Mouse (Mus musculus) kidney, embryonic 15.5 days (tissue): ENCODE measurements around the gene Olfr948. TPM values are rescaled to one million over a fixed set of nuclear protein-coding genes. Genes with fewer than 3 reads are reported as not detected.

Experiments
- ATAC-seq: fragments of 200-750 bp; cut with Nextera tagmentation; replicated peaks from 2 replicates; pipeline ENCODE4 v1.8.0; 2017; ENCODE audit warnings: moderate TSS enrichment; ENCODE audit not compliant: low FRiP score
- H3K27ac ChIP-seq: fragments of 300-500 bp; sonication (generic); 2 replicates; pipeline ENCODE4 v1.5.1; 2015; ENCODE audit warnings: mild to moderate bottlenecking, inconsistent platforms
- H3K27me3 ChIP-seq: fragments of 300-500 bp; sonication (generic); 2 replicates; pipeline ENCODE4 v1.6.1; 2015; ENCODE audit warnings: inconsistent platforms
- H3K36me3 ChIP-seq: fragments of 300-500 bp; sonication (generic); 2 replicates; pipeline ENCODE4 v1.6.1; 2015; ENCODE audit warnings: inconsistent platforms
- H3K4me1 ChIP-seq: fragments of 300-500 bp; sonication (generic); 2 replicates; pipeline ENCODE4 v1.6.1; 2015; ENCODE audit warnings: inconsistent platforms
- H3K4me2 ChIP-seq: fragments of 300-500 bp; sonication (generic); 2 replicates; pipeline ENCODE4 v1.6.1; 2015; ENCODE audit warnings: moderate library complexity, mild to moderate bottlenecking, inconsistent platforms
- H3K4me3 ChIP-seq: fragments of 300-500 bp; sonication (generic); replicated peaks from 2 replicates; pipeline ENCODE4 v1.5.1; 2015; ENCODE audit warnings: mild to moderate bottlenecking, inconsistent platforms
- H3K9ac ChIP-seq: fragments of 300-500 bp; sonication (generic); 2 replicates; pipeline ENCODE4 v1.6.1; 2015; ENCODE audit warnings: mild to moderate bottlenecking, inconsistent platforms
- H3K9me3 ChIP-seq: fragments of 300-500 bp; sonication (generic); replicated peaks from 2 replicates; pipeline ENCODE4 v1.6.1; 2016; ENCODE audit warnings: inconsistent platforms
- WGBS: fragments of 180-500 bp; shearing (Covaris S2); methylation state at CpG from one replicate; pipeline ENCODE4 v1.1.7; 2015; ENCODE audit warnings: mixed read lengths; 5-methylcytosine and 5-hydroxymethylcytosine counted together
- polyA plus RNA-seq: library from polyadenylated mRNA; unstranded; fragments of >200 nt; fragmentation: Nextera tagmentation; extraction: Ambion mirVana; gene quantifications from 2 replicates; pipeline ENCODE4 v1.2.1, GENCODE M21; 2015

The Olfr948 gene
- polyA plus RNA-seq: not detected in 2 replicates

DNA sequence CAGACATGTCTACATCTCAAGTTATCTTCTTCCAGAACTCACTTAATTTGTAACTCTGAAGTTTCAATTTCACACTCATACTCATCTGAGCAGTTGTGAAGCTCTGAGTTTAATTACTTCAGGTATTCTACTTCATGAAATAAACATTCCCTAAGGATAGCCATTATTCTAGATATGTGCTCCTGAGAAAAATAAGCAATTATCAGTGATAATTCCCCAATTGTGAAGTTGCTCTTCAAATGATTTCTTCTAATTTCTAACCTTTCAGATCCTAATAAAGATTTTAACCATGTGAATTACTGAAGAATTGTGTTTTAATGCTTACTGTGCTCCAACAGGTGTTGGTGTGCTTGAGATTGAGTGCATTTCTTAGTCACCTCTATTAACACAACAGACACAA is at the start of gene Olfr948:
TSS of gene Olfr948 (minus strand) at position 101 of the 400 bp plus-strand sequence.
- no peak for ATAC-seq
- Histone ChIP-seq H3K27ac (no peak within 1 kb of the TSS), H3K9me3 (no peaks in the 10 kb centered on the region), H3K27me3 (no peaks in the 10 kb centered on the region), H3K4me2 (no peak within 1 kb of the TSS), H3K9ac (no peak within 1 kb of the TSS), H3K36me3 (no peaks in the 10 kb centered on the region), H3K4me3 (no peak within 1 kb of the TSS), H3K4me1 (no peaks in the 10 kb centered on the region)

DNA sequence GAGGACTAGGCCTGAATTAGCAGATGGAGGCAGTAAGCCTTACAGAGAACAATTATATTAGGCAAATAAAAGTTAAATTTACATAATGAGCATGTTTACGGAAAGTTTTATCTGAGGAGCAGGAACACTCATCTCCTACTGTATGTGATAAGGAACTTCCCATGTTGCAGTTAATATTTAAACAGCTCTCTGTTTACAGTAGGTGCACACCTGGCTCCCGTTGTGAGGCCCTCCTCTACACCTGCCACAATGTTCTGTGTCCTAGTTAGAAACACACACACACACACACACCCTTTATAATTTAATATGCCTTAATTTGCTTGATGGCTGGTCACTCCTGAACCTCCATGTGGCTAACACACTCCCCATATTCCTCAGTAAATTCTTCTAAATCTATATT is 38.7 kb downstream of the Olfr948 start:
- no peak overlapping the region for H3K27ac ChIP-seq
- no peak for ATAC-seq
- no peak overlapping the region for H3K9ac ChIP-seq
- no peak overlapping the region for H3K4me3 ChIP-seq
- H3K9me3 ChIP-seq: no peaks in the 10 kb centered on the region
- H3K4me1 ChIP-seq: no peaks in the 10 kb centered on the region
- no peaks in the 10 kb centered on the region for H3K27me3 ChIP-seq
- no peaks in the 10 kb centered on the region for H3K36me3 ChIP-seq
- no peak overlapping the region for H3K4me2 ChIP-seq
- WGBS: 73% methylated on average over 2 of the region's 2 CpGs

DNA sequence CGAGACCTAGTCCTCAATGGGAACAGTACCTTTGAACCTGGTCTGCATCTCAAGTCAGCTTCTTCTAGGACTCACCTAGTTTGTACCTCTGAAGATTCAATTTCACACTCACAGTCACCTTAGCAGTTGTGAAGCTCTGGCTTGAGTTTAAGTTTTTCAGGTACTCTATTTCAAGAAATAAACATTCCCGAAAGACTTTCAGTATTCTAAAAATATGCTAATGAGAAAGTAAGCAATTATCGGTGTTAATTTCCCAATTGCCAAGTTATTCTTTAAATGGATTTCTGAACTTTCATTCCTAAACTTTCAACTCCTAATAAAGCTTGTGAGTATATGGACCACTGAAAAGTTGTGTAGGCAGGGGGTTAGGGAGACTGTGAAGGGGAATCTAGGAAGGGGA is 49.1 kb downstream of the Olfr948 start, which contains the start of gene Olfr945:
TSS of gene Olfr945 (minus strand) at position 101 of the 400 bp plus-strand sequence.
- H3K27ac ChIP-seq: no peak within 1 kb of the TSS
- no peaks in the 10 kb centered on the region for H3K4me1 ChIP-seq
- ATAC-seq: no peak
- H3K9me3 ChIP-seq: no peaks in the 10 kb centered on the region
- H3K27me3 ChIP-seq: no peaks in the 10 kb centered on the region
- no peak within 1 kb of the TSS for H3K4me2 ChIP-seq
- no peak within 1 kb of the TSS for H3K9ac ChIP-seq
- H3K4me3 ChIP-seq: no peak within 1 kb of the TSS
- H3K36me3 ChIP-seq: no peaks in the 10 kb centered on the region
- WGBS: 85% methylated on average over 3 of the region's 3 CpGs

Other genes starting within 250 kb of the Olfr948 start
- gene Olfr938, start 247.2 kb downstream of the Olfr948 start, polyA plus RNA-seq: not detected in 2 replicates
- gene Olfr27, start 197.9 kb downstream of the Olfr948 start, polyA plus RNA-seq: not detected in 2 replicates
- gene Olfr943, start 159.7 kb downstream of the Olfr948 start, polyA plus RNA-seq: not detected in 2 replicates
- not detected in 2 replicates for gene Olfr944, start 124.1 kb downstream of the Olfr948 start, polyA plus RNA-seq
- not detected in 2 replicates for gene Olfr1537, start 76.1 kb downstream of the Olfr948 start, polyA plus RNA-seq
- not detected in 2 replicates for gene Olfr945, start 49.2 kb downstream of the Olfr948 start, polyA plus RNA-seq
- not detected in 2 replicates for gene Olfr951, start 61.4 kb upstream of the Olfr948 start, polyA plus RNA-seq
- gene Olfr952, start 101.1 kb upstream of the Olfr948 start, polyA plus RNA-seq: not detected in 2 replicates
- not detected in 2 replicates for gene Olfr954, start 130.7 kb upstream of the Olfr948 start, polyA plus RNA-seq
- gene Olfr955, start 145.9 kb upstream of the Olfr948 start, polyA plus RNA-seq: not detected in 2 replicates
- gene Olfr44, start 167.9 kb upstream of the Olfr948 start, polyA plus RNA-seq: not detected in 2 replicates
- not detected in 2 replicates for gene Olfr957, start 189.8 kb upstream of the Olfr948 start, polyA plus RNA-seq
- gene Olfr958, start 228.0 kb upstream of the Olfr948 start, polyA plus RNA-seq: not detected in 2 replicates
- gene Olfr959, start 249.5 kb upstream of the Olfr948 start, polyA plus RNA-seq: not detected in 2 replicates